In genomic region chr13:63249741-63250431, GRCm38 (mm10) we compare ENCODE assay signal across 10 mouse cellular contexts.
DNase-seq lines count a peak whose midpoint lies in the region; ATAC-seq and TF ChIP-seq lines count a peak whose summit lies in the region.
"Had no signal": no experiment of that assay in that cellular context is flagged by ENCODE, and none has a peak within 500 bp of the region (broad histone marks: within the 10 kb centered on the region; RNA-seq: fewer than 3 reads in every experiment).

No protein-coding gene starts in this region.

- no peak for DNase-seq in heart, postnatal 14 days
- DNase-seq in thymus, adult 2 months: peak; percentile 39
- DNase-seq in thymus, postnatal 10 days (ENCODE audit: low spot score in 2 of 2): no peak
- no peak for DNase-seq in c-Kit-positive CD71-positive TER-119-positive erythroid progenitor cells, embryonic 14.5 days (ENCODE audit: low spot score)
- no peak for DNase-seq in spleen, postnatal 14 days (ENCODE audit: low spot score in 2 of 2)
- DNase-seq in ovary, postnatal 10 days (ENCODE audit: low spot score): no peak
- DNase-seq: adrenal gland, postnatal 10 days had no signal

- peaks cover 26% of the 10 kb centered on the region for H3K36me3 ChIP-seq in heart, embryonic 12.5 days
- H3K36me3 ChIP-seq in thymus, adult 2 months (ENCODE audit: control insufficient read depth, insufficient read depth, low read length): no peaks in the 10 kb centered on the region
- peaks cover 12% of the 10 kb centered on the region for H3K36me3 ChIP-seq in limb, embryonic 15.5 days

- WGBS in heart, embryonic 12.5 days: 62% methylated on average over 8 of the region's 8 CpGs
- WGBS in thymus, adult 2 months: 3% methylated on average over 8 of the region's 8 CpGs
- WGBS in limb, embryonic 15.5 days: 44% methylated on average over 8 of the region's 8 CpGs

- no peak for TF ChIP-seq CTCF in thymus, adult 2 months (IDR thresholded peaks at IDR 0.05; ENCODE audit: borderline replicate concordance, control insufficient read depth, extremely low read depth, insufficient read depth, low read length, poor library complexity)

- no peak for TF ChIP-seq POLR2A in thymus, adult 2 months (IDR thresholded peaks at IDR 0.05; ENCODE audit: control insufficient read depth, extremely low read depth, insufficient read depth, low read length, poor library complexity)

- intact Hi-C loops in heart, postnatal 14 days (cut with DNase I): loop anchor here (5.0 kb wide), 2 partner anchors 37 to 278 kb away; no protein-coding TSS in a partner anchor

- H3K27me3 ChIP-seq in heart, embryonic 12.5 days (replicated peaks): no peaks in the 10 kb centered on the region
- no peaks in the 10 kb centered on the region for H3K27me3 ChIP-seq in thymus, adult 2 months (ENCODE audit: control insufficient read depth, insufficient read depth, low read length)
- H3K27me3 ChIP-seq in limb, embryonic 15.5 days: no peaks in the 10 kb centered on the region
- H3K27me3 ChIP-seq: midbrain, embryonic 13.5 days had no signal

- H3K9ac ChIP-seq in heart, embryonic 12.5 days: no peak overlapping the region
- H3K9ac ChIP-seq in limb, embryonic 15.5 days: peak overlapping the region; percentile 29
- H3K9ac ChIP-seq: midbrain, embryonic 13.5 days had no signal

- no peaks in the 10 kb centered on the region for H3K9me3 ChIP-seq in heart, embryonic 12.5 days (replicated peaks)
- no peaks in the 10 kb centered on the region for H3K9me3 ChIP-seq in limb, embryonic 15.5 days
- H3K9me3 ChIP-seq: midbrain, embryonic 13.5 days had no signal

- H3K27ac ChIP-seq in heart, embryonic 12.5 days (ENCODE audit: poor library complexity, severe bottlenecking): peak overlapping the region; percentile 31; the same call in 1 of the 2 replicates
- H3K27ac ChIP-seq in thymus, adult 2 months (ENCODE audit: control insufficient read depth, insufficient read depth, low read length): peak overlapping the region; percentile 75; the same call in 1 of the 2 replicates
- H3K27ac ChIP-seq in limb, embryonic 15.5 days: peak overlapping the region; percentile 88
- H3K27ac ChIP-seq: midbrain, embryonic 13.5 days had no signal

- H3K4me2 ChIP-seq in heart, embryonic 12.5 days: no peak overlapping the region
- peak overlapping the region; percentile 41 for H3K4me2 ChIP-seq in limb, embryonic 15.5 days
- H3K4me2 ChIP-seq: midbrain, embryonic 13.5 days had no signal

- no peak overlapping the region for H3K4me3 ChIP-seq in heart, embryonic 12.5 days
- H3K4me3 ChIP-seq in thymus, adult 2 months (ENCODE audit: control insufficient read depth, insufficient read depth, low read length): no peak overlapping the region
- no peak overlapping the region for H3K4me3 ChIP-seq in limb, embryonic 15.5 days
- H3K4me3 ChIP-seq: midbrain, embryonic 13.5 days had no signal

- peaks cover 91% of the 10 kb centered on the region for H3K4me1 ChIP-seq in heart, embryonic 12.5 days (replicated peaks)
- peaks cover 39% of the 10 kb centered on the region for H3K4me1 ChIP-seq in thymus, adult 2 months (replicated peaks; ENCODE audit: control insufficient read depth, insufficient read depth, low read length)
- peaks cover 84% of the 10 kb centered on the region for H3K4me1 ChIP-seq in limb, embryonic 15.5 days

- no peak for ATAC-seq in heart, embryonic 12.5 days (ENCODE audit: insufficient number of reproducible peaks, low FRiP score)
- no peak for ATAC-seq in limb, embryonic 15.5 days (ENCODE audit: insufficient number of reproducible peaks, low FRiP score, low TSS enrichment, low read depth)
- ATAC-seq: midbrain, embryonic 13.5 days had no signal

Comparison
In these comparisons a context has a peak if more than half of its experiments do, and no peak if none do; other contexts are left out.
1. H3K27ac ChIP-seq: peak in every context shown above with its lines; median percentile 88 in limb, embryonic 15.5 days; 75 in thymus, adult 2 months; 31 in heart, embryonic 12.5 days.